Mouse (Mus musculus) kidney, postnatal 14 days (tissue): ENCODE measurements at regions not wholly inside any gene's neighbourhood (a gene's known extent, or its start where the extent isn't known, plus 50 kb on each side); places are given as distances from the start of the nearest gene placed in this dataset.

Experiments
- DNase-seq: peaks from one replicate; pipeline ENCODE4 v3.0.0; 2022; ENCODE audit warnings: mixed read lengths

DNA sequence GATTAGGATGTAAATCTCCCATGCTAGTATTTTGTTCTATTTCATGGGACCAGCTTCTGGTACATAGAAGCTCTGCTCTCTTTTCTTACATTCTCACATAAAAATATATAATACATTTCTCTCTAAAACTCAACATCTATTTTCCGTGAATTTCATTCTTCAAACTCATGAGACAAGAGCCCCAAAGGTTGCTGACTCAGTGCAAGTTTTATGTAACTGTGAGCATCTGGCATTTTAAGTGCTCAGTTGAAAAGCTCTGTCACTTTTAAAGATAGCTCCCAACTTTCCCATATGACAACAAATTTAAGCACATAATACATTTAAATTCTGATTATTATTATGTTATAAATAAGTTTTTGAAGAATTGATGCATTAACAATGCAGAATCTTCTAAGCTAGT is 268.5 kb downstream of the AW209491 start:
- no peak for DNase-seq

DNA sequence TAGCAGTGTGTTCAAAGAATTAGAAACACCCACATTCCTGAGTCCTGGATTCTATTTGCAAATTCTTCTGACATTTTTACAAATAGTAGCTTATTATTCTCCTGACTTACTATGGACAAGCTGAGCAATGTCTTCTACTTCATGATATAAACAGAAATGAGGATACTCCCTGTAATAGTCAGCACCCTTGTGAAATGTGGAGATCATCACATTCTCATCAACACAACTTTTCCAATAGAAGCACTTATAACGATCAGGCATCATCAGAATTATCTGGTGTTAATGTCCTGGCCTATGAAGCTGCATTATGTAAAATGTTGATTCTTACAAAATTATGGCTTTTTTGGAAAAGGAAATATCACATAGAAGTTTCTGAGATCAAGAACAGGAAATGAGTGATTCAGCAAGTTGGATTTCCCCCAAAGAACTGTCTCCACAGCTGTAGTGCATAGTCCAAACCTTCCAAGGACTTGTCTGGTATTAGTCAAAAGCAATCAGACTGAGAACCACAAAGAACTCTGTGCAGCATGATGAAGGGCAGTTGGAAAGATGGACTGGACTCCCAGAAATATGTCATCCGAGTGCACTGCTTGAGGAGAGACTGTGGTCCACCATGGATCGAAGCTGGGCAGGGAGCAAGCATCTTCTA is 300.3 kb downstream of the AW209491 start:
- DNase-seq: peak; percentile 20

DNA sequence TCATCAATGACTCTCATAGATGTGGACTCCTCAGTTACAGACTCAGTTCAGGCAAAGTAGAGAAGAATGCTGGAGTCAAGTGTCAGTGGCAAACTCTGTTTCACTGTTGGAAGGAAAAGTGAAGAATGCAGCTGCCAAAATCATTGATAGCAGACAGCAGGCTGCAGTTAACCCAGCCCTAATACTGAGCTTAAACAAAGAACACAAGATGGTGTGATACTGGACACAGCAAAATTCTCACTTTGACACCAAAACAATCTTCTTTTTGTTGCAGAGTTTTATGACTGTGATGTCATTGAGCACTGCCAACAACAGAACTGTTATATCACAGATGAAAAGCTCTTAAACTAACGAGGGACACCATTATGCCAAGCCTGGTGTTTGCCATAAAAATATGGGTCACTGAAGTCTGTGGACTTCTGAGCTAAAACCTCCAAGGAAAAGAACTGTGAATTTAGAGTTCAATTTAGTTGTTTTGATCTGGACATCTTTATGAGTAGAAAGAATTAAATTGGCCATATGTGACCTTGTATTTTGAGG is 336.3 kb downstream of the AW209491 start:
- peak; percentile 0 for DNase-seq

DNA sequence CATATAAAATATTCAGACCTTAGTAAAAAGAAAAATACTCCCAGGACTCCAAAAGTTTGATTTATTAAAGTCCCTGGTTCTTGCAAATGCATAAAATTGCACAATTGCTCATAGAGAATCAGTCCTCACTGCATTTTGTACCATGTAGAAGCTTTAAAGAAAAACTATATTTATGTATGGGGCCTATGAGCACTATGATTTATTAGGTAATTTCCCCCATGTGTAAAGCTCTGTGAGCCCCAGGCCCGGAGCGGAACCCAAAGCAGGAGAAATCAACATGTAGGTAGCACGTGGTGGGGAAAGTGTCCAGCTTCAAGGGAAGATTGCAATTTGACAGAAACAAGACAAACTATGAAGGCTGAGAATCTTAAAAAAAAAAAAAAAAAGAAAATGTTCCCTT is 372.7 kb downstream of the AW209491 start:
- DNase-seq: no peak

DNA sequence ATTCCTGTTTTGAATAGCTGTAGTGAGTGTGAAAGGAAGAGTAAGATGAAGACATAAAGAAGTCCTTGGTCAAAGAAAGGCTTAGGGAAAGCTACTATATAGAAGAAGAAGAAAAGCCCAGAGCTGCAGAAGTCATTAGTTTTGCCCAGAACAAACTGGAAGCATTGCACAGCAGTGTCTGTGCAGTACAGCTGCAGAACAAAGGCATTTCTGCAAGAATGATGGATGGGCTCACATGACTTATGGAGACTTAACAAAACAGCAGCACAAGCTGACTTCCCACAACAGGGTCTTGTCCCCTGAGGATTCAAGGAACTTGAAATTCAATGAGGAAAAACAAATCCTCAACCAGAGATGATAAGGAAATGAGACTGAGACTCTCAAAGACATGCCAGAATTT is 381.7 kb downstream of the AW209491 start:
- DNase-seq: peak; percentile 67

DNA sequence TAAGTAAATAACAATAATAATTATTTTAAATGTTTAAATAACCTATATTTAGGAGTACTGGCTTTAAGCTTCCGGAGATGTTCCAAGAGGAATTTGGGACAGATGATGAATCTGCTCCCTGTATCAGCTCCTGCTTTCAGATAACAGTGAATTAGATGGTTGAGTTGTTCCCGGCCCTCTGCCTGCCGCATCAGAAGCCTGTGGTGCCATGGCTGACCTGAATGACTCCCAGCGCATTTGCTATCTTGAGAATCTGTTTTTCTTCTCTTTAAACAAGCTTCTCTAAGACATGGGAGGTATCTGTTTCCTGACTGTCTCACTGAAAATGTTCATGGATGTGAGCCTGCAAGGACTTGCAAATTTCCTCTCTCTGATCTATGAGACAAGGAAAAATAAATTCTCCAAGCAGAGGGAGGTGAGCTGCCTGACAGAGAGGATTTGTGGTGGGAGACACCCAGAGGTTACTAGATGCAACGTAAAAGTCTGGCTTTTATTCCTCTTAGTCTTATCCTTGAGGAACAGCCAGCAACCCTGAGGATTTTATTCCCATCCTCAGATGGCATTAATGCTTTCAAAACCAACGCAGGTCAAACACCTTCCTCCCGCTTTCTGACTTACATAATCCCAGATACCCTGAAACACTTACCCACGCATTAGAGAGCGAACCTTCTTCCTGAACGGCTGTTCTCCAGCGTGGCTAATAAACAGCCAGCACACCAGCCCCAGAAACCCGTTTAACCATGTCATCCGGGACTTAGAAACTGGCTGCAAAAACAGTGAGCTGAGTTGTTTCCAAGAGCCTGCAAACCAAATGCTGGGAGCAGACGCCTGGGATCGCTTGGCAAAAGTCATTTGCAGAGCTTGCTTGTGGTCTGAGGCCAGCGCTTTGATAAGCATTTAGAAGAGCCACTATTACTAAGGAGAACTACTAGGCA is 389.1 kb downstream of the AW209491 start:
- peak; percentile 8 for DNase-seq

DNA sequence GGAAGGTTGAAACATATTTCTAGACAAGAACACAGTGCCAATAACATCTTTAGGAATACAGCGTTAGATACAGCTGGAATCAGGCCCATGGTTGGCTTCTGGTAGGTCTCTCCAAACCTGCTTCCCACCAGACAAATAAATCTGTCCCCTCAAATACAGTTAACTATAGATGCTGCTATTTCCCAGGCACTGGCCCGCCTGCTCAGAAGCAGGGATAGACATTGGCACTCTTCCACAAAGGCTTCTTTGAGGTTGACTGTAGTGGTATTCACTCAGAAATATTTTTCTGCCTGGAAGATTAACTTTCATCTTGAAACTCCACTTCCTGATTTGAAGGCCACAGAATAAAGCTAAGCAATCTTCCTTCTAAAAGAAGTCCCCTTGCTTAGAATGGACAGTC is 396.6 kb downstream of the AW209491 start:
- DNase-seq: no peak

DNA sequence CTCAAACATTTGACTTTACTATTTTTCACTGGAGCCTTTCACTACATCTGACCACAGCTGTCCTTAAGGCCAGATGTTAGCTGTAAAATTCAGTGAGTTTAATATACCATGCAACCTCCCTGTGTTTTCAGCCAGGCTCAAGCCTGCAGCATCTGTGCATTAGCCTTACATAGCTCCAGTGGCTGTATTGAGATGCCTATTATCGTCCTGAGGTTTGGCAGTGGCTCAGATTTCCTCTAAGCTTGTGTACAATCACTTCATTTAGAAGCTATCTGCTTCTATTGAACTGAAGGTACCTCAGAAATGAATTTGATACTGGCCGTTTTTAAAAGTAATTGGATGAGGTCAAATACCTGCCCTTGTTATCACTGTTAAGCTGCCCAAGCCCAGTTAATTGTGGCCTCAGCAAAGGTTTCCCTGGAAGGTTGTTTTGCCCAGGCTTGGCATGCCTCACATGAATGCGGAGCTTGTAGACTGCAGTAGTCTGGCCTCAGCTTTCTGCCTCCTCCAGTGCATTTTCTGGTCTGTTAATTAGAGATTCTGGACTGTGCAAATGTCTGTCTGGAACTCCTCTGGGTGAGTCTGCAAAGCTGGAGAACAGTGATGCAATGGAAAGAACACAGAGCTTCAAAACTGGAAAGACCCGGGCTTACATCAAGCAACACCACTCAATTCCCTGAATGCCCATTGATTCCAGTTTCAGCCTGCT is 410.2 kb upstream of the Gli3 start:
- DNase-seq: no peak

DNA sequence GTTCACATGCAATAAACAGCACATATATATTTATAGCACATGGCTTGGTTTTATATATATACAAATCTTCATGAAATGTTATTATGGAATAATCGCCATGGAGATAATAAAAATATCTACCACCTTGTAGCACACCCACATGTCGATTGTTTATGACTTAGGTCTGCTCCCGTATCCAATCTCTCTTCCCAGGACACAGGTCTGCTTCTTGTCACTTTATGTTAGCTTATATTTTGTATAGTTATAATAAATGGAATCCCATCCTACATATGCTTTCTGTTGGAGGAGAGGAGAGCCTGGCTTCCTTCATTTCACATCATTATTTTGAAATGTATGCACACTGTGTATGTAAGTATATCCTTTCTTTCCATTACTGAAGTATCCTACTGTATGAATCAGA is 408.3 kb upstream of the Gli3 start:
- no peak for DNase-seq

DNA sequence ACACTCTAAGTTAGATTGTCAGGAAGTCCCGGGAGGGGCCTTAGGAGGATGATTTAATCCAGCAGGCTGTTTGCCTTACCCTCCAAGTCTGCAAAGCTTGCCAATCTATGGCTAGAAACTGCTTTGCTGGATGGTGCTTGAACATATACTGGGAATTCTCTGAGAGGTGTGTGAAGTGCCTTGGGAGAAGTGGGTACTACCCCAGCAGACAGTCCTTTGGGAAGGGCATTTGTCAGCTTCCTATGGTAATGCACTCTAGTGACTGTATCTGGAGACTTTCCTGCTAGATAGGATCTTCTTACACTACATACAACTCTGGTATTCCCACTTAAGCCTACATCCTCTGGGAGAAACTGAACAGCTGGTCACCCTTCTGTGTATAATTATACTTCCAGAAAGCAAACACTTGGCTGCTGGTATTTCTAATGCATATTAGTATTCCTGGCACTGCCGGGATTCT is 384.4 kb upstream of the Gli3 start:
- DNase-seq: no peak

DNA sequence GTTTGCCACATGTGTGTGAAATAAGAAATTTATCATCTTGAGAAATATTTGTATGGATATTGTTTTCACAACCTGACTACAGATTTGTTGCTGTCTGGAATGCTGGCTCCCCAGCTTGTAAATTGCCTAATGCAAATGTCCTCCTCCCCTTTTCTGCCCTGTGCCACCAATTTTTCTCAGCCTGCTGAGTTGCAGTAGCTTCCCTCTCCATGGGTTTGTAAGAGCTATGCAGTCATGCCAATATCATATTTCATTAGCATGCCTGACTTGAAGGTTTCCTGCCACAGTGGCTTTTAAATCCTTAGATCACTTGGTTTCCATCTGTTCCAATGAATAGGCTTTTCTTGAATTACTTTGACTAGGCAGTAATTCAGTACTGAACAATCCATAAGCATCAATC is 383.9 kb upstream of the Gli3 start:
- DNase-seq: no peak

DNA sequence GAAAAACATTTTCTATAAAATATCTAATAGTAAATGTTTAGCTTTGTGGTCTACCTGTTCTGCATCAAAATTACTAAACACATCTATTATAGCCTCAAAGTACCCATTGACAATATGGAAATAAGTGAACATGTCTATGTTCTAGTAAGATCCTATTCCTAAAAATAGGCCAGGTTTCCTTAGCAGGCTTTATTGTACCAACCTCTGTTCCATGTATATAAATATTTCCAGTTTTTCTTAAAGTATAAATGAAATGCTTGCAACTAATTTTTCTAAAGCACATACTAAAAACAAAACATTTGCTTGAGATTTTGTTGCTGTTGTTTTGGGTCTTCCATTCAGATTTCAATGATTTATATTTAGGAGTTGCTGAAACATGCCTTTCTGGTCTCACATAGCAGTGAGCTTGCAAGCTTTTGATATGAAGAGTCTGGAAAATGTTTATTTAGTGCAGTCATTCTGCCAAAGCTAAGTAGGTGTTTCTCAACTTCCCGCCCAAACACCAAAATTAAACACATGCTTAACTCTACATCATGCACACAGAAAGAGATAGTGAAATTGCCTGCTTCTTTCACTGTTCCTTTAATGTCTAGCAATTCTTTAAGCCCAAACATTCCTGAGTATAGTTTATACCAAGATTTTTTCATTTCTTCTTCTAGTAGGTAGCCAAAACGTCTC is 380.6 kb upstream of the Gli3 start:
- no peak for DNase-seq

DNA sequence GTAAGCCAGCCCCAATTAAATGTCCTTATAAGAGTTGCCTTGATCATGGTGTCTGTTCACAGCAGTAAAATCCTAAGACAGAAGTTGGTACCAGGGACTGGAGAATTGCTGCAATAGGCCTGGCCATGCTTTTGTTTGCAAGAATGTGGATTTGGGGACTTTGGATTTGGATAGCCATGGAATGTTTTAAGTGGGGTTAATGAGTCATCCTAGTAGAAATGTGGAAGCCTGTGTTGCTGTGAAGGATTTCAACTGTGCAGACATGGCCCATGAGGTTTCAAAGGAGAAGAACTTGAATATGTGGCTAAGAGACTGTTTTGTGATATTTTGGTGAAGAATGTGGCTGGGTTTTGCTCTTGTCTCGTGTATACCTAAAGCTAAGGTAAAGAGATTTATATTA is 368.2 kb upstream of the Gli3 start:
- DNase-seq: peak; percentile 2

DNA sequence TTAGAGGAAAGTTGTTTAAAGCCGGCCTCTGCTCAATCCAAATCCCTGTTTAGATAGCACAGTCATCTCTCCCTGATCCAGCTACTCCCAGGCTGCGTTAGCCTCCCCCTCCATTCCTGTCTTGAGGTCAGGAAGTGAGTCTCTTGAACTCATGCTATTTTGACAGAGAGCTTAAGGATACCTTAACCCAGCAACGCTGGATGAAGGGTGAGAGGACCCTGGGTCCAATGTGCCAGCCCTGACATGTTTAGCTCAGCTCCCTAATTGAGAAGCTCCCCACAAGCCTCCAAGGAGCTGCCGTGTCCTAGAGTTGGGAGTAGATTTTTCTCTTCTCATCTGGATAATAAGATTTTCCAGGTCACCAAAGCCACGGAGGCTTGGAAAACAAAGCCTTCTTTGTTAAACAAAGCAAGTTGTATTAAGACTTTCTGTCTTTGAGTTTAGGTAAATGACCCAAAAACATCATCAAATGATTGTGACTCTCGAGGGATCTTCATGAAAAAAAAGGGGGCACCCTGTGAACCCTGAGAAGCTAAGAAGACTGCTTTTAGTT is 355.2 kb upstream of the Gli3 start:
- no peak for DNase-seq

DNA sequence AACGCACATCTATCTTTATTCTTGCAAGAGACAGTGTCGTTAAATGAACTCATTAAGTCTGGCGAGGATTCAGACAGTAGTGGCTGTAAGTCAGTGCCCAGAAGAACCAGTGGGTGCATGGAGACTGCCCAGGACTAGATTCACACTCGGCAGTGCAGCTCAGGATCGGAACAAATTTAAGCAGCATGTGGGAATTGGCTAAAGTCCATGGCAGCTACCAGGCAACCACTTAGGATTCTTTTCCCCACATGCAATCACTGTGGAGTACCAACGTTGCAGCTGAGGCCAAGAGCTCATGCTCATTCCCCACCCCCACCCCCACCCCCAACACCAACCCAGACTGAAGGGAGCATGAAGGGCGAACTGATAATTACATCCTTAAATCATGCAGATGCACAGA is 349.7 kb upstream of the Gli3 start:
- DNase-seq: no peak

DNA sequence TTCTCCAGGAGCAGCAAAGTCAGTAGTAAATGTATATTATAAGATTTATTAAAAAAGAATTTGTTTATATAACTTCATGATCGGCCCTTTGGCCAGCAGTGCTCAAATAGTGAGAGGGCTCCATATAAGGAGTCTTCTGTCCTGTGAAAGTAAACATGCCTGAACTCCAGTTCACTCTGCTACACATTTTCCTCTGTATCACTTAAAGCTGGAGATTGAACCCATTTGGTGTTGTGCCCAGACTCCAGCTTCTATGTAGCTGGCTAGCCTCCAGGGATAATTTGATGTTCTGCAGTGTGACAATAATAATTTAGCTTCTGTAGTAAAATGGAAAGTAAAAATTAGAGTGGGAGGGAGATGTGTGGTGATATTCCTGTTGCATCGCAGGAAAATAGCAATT is 332.8 kb upstream of the Gli3 start:
- DNase-seq: no peak

DNA sequence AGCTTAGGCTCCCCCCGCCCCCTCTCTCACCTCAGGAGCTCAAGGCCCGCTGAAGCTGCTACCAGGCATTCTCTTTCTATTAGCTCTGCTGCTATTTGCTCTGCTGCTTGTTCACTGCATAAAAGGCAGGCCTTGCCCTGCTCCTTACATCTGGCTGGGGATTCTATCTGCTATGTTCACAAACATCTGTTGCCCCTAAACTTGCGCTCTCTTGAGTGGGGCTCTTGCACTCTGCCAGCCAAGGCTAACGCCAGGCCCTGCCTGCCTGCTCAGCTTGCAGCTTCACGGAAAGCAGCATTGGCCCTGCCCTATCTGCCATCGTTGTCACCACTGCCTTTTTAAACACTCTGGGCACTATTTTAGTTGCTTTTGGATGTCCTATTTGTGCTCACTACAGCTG is 316.9 kb upstream of the Gli3 start:
- no peak for DNase-seq

DNA sequence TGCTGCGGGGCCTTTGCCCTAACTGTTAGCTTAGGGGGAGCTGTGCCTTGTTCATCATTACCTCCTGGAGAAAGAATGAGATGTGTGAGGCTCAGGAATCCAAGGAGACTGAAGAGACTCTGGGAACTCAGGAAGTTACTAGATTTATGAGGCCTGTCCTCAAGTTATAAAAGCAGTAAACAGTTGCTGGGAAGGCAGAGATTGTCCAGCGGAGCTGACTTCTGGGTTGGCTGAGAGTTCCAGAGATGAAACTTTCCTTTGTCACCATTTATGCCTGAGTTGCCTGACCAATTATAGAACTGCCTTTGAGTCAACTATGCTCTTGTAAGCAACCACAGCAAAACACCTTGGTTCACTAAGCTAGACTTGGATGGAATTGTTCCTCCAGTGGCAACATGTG is 282.1 kb upstream of the Gli3 start:
- peak; percentile 9 for DNase-seq

DNA sequence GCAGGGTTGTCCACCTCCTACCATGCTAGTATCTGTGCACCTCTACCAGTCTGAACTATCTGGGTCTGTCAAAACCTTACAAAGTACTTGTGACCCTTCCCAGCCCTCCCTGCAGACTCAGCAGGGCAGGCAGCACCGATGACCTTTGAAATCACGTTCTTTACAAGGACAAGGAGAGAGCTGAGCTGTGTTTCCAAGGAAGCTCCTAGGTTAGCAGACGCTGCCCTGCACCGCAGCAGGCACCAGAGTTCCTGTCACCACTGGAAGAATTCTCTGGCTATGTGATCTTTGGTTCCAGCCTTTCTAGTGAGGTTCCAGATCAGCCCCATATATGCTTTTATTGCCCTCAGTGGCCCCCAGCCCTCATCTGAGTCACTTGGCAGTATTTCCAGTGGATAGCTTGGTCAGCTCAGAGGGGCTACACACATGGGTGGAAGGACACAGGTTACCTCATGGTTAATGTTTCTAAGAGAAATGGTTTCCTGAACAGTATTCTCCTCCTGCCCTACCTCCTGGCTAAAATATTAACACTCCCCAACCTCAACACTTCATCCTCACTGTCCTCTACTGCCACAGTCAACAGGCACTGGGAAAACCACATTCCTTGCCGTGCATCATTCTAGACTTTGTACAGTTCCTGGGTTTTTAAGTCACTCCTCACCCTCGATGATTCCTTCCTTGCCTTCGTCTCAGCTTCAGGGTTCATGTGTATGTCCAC is 251.2 kb upstream of the Gli3 start:
- peak; percentile 17 for DNase-seq

DNA sequence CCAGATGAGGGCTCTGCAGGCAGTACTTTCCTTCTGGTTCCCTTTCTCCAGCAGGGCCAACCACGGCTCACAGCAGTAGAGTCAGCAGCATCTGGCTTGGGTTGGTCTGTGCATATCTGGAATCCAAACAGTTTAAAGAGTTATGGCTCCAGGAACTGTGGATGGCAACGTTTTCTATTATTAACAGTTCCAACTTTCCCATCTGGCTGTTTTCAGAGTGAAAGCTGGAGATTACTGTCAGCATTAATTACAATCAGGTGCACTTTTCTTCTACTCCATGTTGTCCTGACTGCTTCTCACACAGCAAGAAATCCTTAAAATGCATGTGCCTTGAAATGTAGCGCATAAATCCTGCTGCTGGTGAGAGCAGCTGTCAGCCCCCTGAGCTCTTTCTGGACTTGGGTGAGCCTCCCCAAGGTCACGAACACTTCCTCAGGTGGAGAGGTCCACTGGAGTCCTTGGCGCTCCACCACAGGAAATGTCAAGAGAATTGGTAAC is 250.6 kb upstream of the Gli3 start:
- peak; percentile 11 for DNase-seq

DNA sequence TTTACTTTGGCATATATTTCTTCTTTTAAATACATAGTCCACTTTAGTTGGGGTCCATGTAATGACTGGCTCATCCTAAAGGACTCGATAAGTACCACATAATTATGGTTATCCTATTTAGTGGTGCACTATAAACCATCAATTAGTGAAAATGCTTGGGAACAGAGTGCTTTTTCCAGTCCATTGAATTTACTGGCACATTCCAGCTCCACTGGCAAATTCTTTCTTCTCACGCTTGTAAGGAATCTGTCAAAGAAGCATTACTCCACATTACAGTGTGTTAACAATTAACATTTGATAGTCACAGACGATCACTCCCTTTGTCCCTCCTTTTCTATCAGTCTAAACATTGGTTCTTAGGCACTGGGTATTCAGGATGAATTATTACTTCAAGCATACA is 241.7 kb upstream of the Gli3 start:
- DNase-seq: peak; percentile 15

DNA sequence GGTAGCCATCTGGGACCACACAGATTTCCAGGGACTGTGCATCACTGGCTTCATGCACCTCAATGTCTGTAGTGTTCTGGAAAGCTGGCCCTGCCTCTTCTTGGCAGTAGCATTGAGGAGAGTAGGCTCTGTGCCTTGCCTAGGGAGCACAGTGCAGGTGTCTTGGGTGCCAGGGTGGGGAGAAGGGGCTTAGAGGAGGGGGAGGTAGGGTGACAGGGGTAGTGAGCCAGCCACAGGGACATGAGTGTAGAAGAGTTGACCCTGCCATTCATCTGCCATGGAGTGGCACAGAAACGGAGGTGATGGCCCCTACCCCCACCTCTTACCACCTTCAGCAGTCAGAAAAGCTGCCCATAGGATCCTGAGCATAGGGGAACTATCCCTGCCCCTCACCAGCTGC is 235.4 kb upstream of the Gli3 start:
- no peak for DNase-seq
